Mouse (Mus musculus): ENCODE results near the gene Smoc2. TPM values are rescaled to one million over a fixed set of nuclear protein-coding genes. Genes with fewer than 3 reads are reported as not detected.
A peak's percentile ranks its signal among the peaks of the same experiment; 100 is the strongest.

Smoc2 gene
- polyA plus RNA-seq, 1 experiment from 2014 or later: 1.3 TPM

- 86% methylated on average over 3 of the region's 3 CpGs for WGBS
- H3K27ac ChIP-seq (ENCODE audit: low read depth, low read length): no peak overlapping the region
- no peaks in the 10 kb centered on the region for H3K27me3 ChIP-seq (replicated peaks; ENCODE audit: control insufficient read depth, insufficient read depth, low read length)
- no peaks in the 10 kb centered on the region for H3K36me3 ChIP-seq (ENCODE audit: control insufficient read depth, insufficient read depth, low read length)
- no peak for ATAC-seq
- H3K4me3 ChIP-seq (ENCODE audit: low read depth, low read length): no peak overlapping the region
- H3K4me2 ChIP-seq (ENCODE audit: low read length): no peak overlapping the region
- DNase-seq (ENCODE audit: low spot score): no peak
- no peak overlapping the region for H3K9ac ChIP-seq (ENCODE audit: low read length)
- no peaks in the 10 kb centered on the region for H3K9me3 ChIP-seq (replicated peaks; ENCODE audit: control insufficient read depth, low read length)
- H3K4me1 ChIP-seq (ENCODE audit: control insufficient read depth, insufficient read depth, low read length): no peaks in the 10 kb centered on the region
Measured at GRCm38 (mm10) chr17:14260966-14261365, 18.3 kb upstream of the Smoc2 start.

GRCm38 (mm10) chr17:14262217-14262616 is 17.1 kb upstream of the Smoc2 start:
- Histone ChIP-seq H3K9ac (ENCODE audit: low read length) (no peak overlapping the region), H3K27me3 (replicated peaks; ENCODE audit: control insufficient read depth, insufficient read depth, low read length) (no peaks in the 10 kb centered on the region), H3K27ac (ENCODE audit: low read depth, low read length) (no peak overlapping the region), H3K4me1 (ENCODE audit: control insufficient read depth, insufficient read depth, low read length) (no peaks in the 10 kb centered on the region), H3K9me3 (replicated peaks; ENCODE audit: control insufficient read depth, low read length) (no peaks in the 10 kb centered on the region), H3K4me3 (ENCODE audit: low read depth, low read length) (no peak overlapping the region), H3K36me3 (ENCODE audit: control insufficient read depth, insufficient read depth, low read length) (no peaks in the 10 kb centered on the region), H3K4me2 (ENCODE audit: low read length) (no peak overlapping the region)
- ATAC-seq: no peak
- WGBS: 92% methylated on average over 10 of the region's 10 CpGs
- no peak for DNase-seq (ENCODE audit: low spot score)

GRCm38 (mm10) chr17:14268001-14268400 is 11.3 kb upstream of the Smoc2 start:
- H3K9me3 ChIP-seq (replicated peaks; ENCODE audit: control insufficient read depth, low read length): no peaks in the 10 kb centered on the region
- DNase-seq (ENCODE audit: low spot score) (no peak), ATAC-seq (no peak)
- no peak overlapping the region for H3K27ac ChIP-seq (ENCODE audit: low read depth, low read length)
- no peaks in the 10 kb centered on the region for H3K4me1 ChIP-seq (ENCODE audit: control insufficient read depth, insufficient read depth, low read length)
- H3K27me3 ChIP-seq (replicated peaks; ENCODE audit: control insufficient read depth, insufficient read depth, low read length): no peaks in the 10 kb centered on the region
- H3K36me3 ChIP-seq (ENCODE audit: control insufficient read depth, insufficient read depth, low read length): no peaks in the 10 kb centered on the region
- WGBS: 90% methylated on average over 4 of the region's 4 CpGs
- no peak overlapping the region for H3K4me2 ChIP-seq (ENCODE audit: low read length)
- H3K9ac ChIP-seq (ENCODE audit: low read length): no peak overlapping the region
- H3K4me3 ChIP-seq (ENCODE audit: low read depth, low read length): no peak overlapping the region

GRCm38 (mm10) chr17:14273386-14273785 is 5.9 kb upstream of the Smoc2 start:
- H3K27ac ChIP-seq (ENCODE audit: low read depth, low read length): no peak overlapping the region
- 86% methylated on average over 6 of the region's 6 CpGs for WGBS
- DNase-seq (ENCODE audit: low spot score) (no peak), ATAC-seq (no peak)
- no peaks in the 10 kb centered on the region for H3K4me1 ChIP-seq (ENCODE audit: control insufficient read depth, insufficient read depth, low read length)
- H3K9ac ChIP-seq (ENCODE audit: low read length): no peak overlapping the region
- no peaks in the 10 kb centered on the region for H3K36me3 ChIP-seq (ENCODE audit: control insufficient read depth, insufficient read depth, low read length)
- H3K4me3 ChIP-seq (ENCODE audit: low read depth, low read length): no peak overlapping the region
- H3K27me3 ChIP-seq (replicated peaks; ENCODE audit: control insufficient read depth, insufficient read depth, low read length): peaks cover 15% of the 10 kb centered on the region
- H3K4me2 ChIP-seq (ENCODE audit: low read length): no peak overlapping the region
- no peaks in the 10 kb centered on the region for H3K9me3 ChIP-seq (replicated peaks; ENCODE audit: control insufficient read depth, low read length)

GRCm38 (mm10) chr17:14277310-14277709 is 2.0 kb upstream of the Smoc2 start:
- WGBS: 89% methylated on average over 7 of the region's 7 CpGs
- DNase-seq (ENCODE audit: low spot score): no peak
- peaks cover 54% of the 10 kb centered on the region for H3K27me3 ChIP-seq (replicated peaks; ENCODE audit: control insufficient read depth, insufficient read depth, low read length)

GRCm38 (mm10) chr17:14279966-14280300 is 627 bp downstream of the Smoc2 start:
- ATAC-seq (no peak), DNase-seq (ENCODE audit: low spot score) (no peak)
- Histone ChIP-seq H3K4me2 (ENCODE audit: low read length) (peak overlapping the region; percentile 60), H3K27me3 (replicated peaks; ENCODE audit: control insufficient read depth, insufficient read depth, low read length) (peaks cover 54% of the 10 kb centered on the region), H3K9me3 (replicated peaks; ENCODE audit: control insufficient read depth, low read length) (no peaks in the 10 kb centered on the region), H3K4me1 (ENCODE audit: control insufficient read depth, insufficient read depth, low read length) (no peaks in the 10 kb centered on the region), H3K36me3 (ENCODE audit: control insufficient read depth, insufficient read depth, low read length) (no peaks in the 10 kb centered on the region), H3K27ac (ENCODE audit: low read depth, low read length) (no peak overlapping the region), H3K4me3 (ENCODE audit: low read depth, low read length) (peak overlapping the region; percentile 36), H3K9ac (ENCODE audit: low read length) (no peak overlapping the region)
- 5% methylated on average over 10 of the region's 10 CpGs for WGBS

More at GRCm38 (mm10) chr17:14277310-14277709, 2.0 kb upstream of the Smoc2 start:
- Histone ChIP-seq H3K9ac (ENCODE audit: low read length) (no peak overlapping the region), H3K4me3 (ENCODE audit: low read depth, low read length) (no peak overlapping the region), H3K27ac (ENCODE audit: low read depth, low read length) (no peak overlapping the region), H3K4me1 (ENCODE audit: control insufficient read depth, insufficient read depth, low read length) (no peaks in the 10 kb centered on the region), H3K9me3 (replicated peaks; ENCODE audit: control insufficient read depth, low read length) (no peaks in the 10 kb centered on the region), H3K4me2 (ENCODE audit: low read length) (no peak overlapping the region), H3K36me3 (ENCODE audit: control insufficient read depth, insufficient read depth, low read length) (no peaks in the 10 kb centered on the region)
- ATAC-seq: no peak

GRCm38 (mm10) chr17:14280425-14280833 is 1.1 kb downstream of the Smoc2 start:
- under 1% methylated on average over 31 of the region's 31 CpGs for WGBS
- Histone ChIP-seq H3K27me3 (replicated peaks; ENCODE audit: control insufficient read depth, insufficient read depth, low read length) (peaks cover 54% of the 10 kb centered on the region), H3K27ac (ENCODE audit: low read depth, low read length) (no peak overlapping the region), H3K4me2 (ENCODE audit: low read length) (peak overlapping the region; percentile 60), H3K9me3 (replicated peaks; ENCODE audit: control insufficient read depth, low read length) (no peaks in the 10 kb centered on the region), H3K9ac (ENCODE audit: low read length) (no peak overlapping the region), H3K36me3 (ENCODE audit: control insufficient read depth, insufficient read depth, low read length) (no peaks in the 10 kb centered on the region), H3K4me1 (ENCODE audit: control insufficient read depth, insufficient read depth, low read length) (no peaks in the 10 kb centered on the region), H3K4me3 (ENCODE audit: low read depth, low read length) (peak overlapping the region; percentile 21)
- DNase-seq (ENCODE audit: low spot score) (no peak), ATAC-seq (no peak)

GRCm38 (mm10) chr17:14288015-14288616 is 8.8 kb downstream of the Smoc2 start:
- Histone ChIP-seq H3K4me1 (ENCODE audit: control insufficient read depth, insufficient read depth, low read length) (no peaks in the 10 kb centered on the region), H3K4me2 (ENCODE audit: low read length) (no peak overlapping the region), H3K4me3 (ENCODE audit: low read depth, low read length) (no peak overlapping the region), H3K27me3 (replicated peaks; ENCODE audit: control insufficient read depth, insufficient read depth, low read length) (no peaks in the 10 kb centered on the region), H3K9ac (ENCODE audit: low read length) (no peak overlapping the region), H3K27ac (ENCODE audit: low read depth, low read length) (no peak overlapping the region), H3K36me3 (ENCODE audit: control insufficient read depth, insufficient read depth, low read length) (no peaks in the 10 kb centered on the region), H3K9me3 (replicated peaks; ENCODE audit: control insufficient read depth, low read length) (no peaks in the 10 kb centered on the region)
- DNase-seq (ENCODE audit: low spot score): peak; percentile 82
- WGBS: 42% methylated on average over 7 of the region's 7 CpGs
- peak; percentile 84 for ATAC-seq

GRCm38 (mm10) chr17:14293617-14294016 is 14.3 kb downstream of the Smoc2 start:
- no peak overlapping the region for H3K4me3 ChIP-seq (ENCODE audit: low read depth, low read length)
- H3K27ac ChIP-seq (ENCODE audit: low read depth, low read length): no peak overlapping the region
- no peaks in the 10 kb centered on the region for H3K27me3 ChIP-seq (replicated peaks; ENCODE audit: control insufficient read depth, insufficient read depth, low read length)
- H3K4me2 ChIP-seq (ENCODE audit: low read length): no peak overlapping the region
- no peak overlapping the region for H3K9ac ChIP-seq (ENCODE audit: low read length)
- DNase-seq (ENCODE audit: low spot score): no peak
- ATAC-seq: no peak
- H3K4me1 ChIP-seq (ENCODE audit: control insufficient read depth, insufficient read depth, low read length): no peaks in the 10 kb centered on the region
- no peaks in the 10 kb centered on the region for H3K36me3 ChIP-seq (ENCODE audit: control insufficient read depth, insufficient read depth, low read length)
- no peaks in the 10 kb centered on the region for H3K9me3 ChIP-seq (replicated peaks; ENCODE audit: control insufficient read depth, low read length)
- WGBS: 58% methylated on average over 5 of the region's 5 CpGs
